Mouse (Mus musculus): ENCODE results near the gene Gna12.

GRCm38 (mm10) chr5:140732195-140732594, 98.0 kb downstream of the Gna12 start:
- TF ChIP-seq CTCF (IDR thresholded peaks at IDR 0.05; ENCODE audit: low read depth, low read length), result peak; percentile 49
- no peak for TF ChIP-seq POLR2A (IDR thresholded peaks at IDR 0.05; ENCODE audit: extremely low read depth, insufficient read depth, low read length)

Data from liver, adult 2 months (tissue).